Mouse (Mus musculus) 416B (cell line): ENCODE measurements around the gene Olfr1062.
"Not testable (repeated sequence)": the region's sequence is repeated elsewhere in the genome, so short reads cannot be mapped to it uniquely, and the experiment has no call there.

Source experiments
- DNase-seq: peaks from one replicate; pipeline ENCODE4 v3.0.0; 2011; ENCODE audit warnings: low read depth

The Olfr1062 gene

GRCm38 (mm10) chr2:86426649-86427048 lies at the start of gene Olfr1062:
Gene Olfr1062, minus strand, starts transcription at chr2:86426749.
- not testable (repeated sequence) for DNase-seq

- DNase-seq = peak; percentile 15
Measured at GRCm38 (mm10) chr2:86464442-86465109, 38.0 kb upstream of the Olfr1062 start.

GRCm38 (mm10) chr2:86460434-86460833 lies 33.9 kb upstream of the Olfr1062 start:
- DNase-seq = no peak

GRCm38 (mm10) chr2:86456169-86456568 lies 29.6 kb upstream of the Olfr1062 start, which contains the start of gene Olfr1066:
Gene Olfr1066, minus strand, starts transcription at chr2:86456269.
- no peak for DNase-seq

- not testable (repeated sequence) for DNase-seq
Measured at GRCm38 (mm10) chr2:86450491-86450890, 23.9 kb upstream of the Olfr1062 start, which contains the start of gene Olfr1065. Gene Olfr1065, minus strand, starts transcription at chr2:86450591.

- not testable (repeated sequence) for DNase-seq
Measured at GRCm38 (mm10) chr2:86442101-86442500, 15.6 kb upstream of the Olfr1062 start.

- peak; percentile 6 for DNase-seq
Measured at GRCm38 (mm10) chr2:86428511-86428910, 2.0 kb upstream of the Olfr1062 start.

GRCm38 (mm10) chr2:86413950-86414349 lies 12.6 kb downstream of the Olfr1062 start, which contains the start of gene Olfr1061:
Gene Olfr1061, minus strand, starts transcription at chr2:86414050.
- no peak for DNase-seq

- no peak for DNase-seq
Measured at GRCm38 (mm10) chr2:86395114-86395513, 31.4 kb downstream of the Olfr1062 start.

- not testable (repeated sequence) for DNase-seq
Measured at GRCm38 (mm10) chr2:86388461-86388860, 38.1 kb downstream of the Olfr1062 start, which contains the start of gene Olfr1058. Gene Olfr1058, minus strand, starts transcription at chr2:86388561.

GRCm38 (mm10) chr2:86378293-86378692 lies 48.3 kb downstream of the Olfr1062 start, which contains the start of gene Olfr1057:
Gene Olfr1057, minus strand, starts transcription at chr2:86378393.
- DNase-seq = no peak
